Mouse (Mus musculus): ENCODE measurements around the gene St7.

The St7 gene

GRCm38 (mm10) chr6:17721706-17722105, 29.0 kb downstream of the St7 start:
- DNase-seq = no peak

- DNase-seq = peak; percentile 62
These were observed 33.2 kb downstream of the St7 start for GRCm38 (mm10) chr6:17725841-17726460.

- no peak for DNase-seq
These were observed 34.5 kb downstream of the St7 start for GRCm38 (mm10) chr6:17727241-17727640.

- DNase-seq = no peak
These were observed 35.4 kb downstream of the St7 start for GRCm38 (mm10) chr6:17727891-17728790.

- DNase-seq = no peak
These were observed 37.4 kb downstream of the St7 start for GRCm38 (mm10) chr6:17730122-17730521.

GRCm38 (mm10) chr6:17731694-17732093, 39.0 kb downstream of the St7 start:
- DNase-seq = no peak

GRCm38 (mm10) chr6:17733951-17734411, 41.2 kb downstream of the St7 start:
- DNase-seq = no peak

- no peak for DNase-seq
These were observed 44.7 kb downstream of the St7 start for GRCm38 (mm10) chr6:17737262-17737948.

- DNase-seq = no peak
These were observed 47.4 kb downstream of the St7 start for GRCm38 (mm10) chr6:17740128-17740527.

GRCm38 (mm10) chr6:17741639-17742038, 48.9 kb downstream of the St7 start:
- no peak for DNase-seq

GRCm38 (mm10) chr6:17742209-17742608, 49.5 kb downstream of the St7 start:
- DNase-seq = no peak

- no peak for DNase-seq
These were observed 50.6 kb downstream of the St7 start for GRCm38 (mm10) chr6:17743325-17743724.

GRCm38 (mm10) chr6:17747724-17748123, 55.0 kb downstream of the St7 start:
- no peak for DNase-seq

- DNase-seq = peak; percentile 68
These were observed 56.3 kb downstream of the St7 start for GRCm38 (mm10) chr6:17748866-17749582.

- DNase-seq = no peak
These were observed 56.9 kb downstream of the St7 start for GRCm38 (mm10) chr6:17749596-17749995.

GRCm38 (mm10) chr6:17750041-17750660, 57.4 kb downstream of the St7 start:
- DNase-seq = no peak

GRCm38 (mm10) chr6:17750957-17751356, 58.2 kb downstream of the St7 start:
- DNase-seq = no peak

GRCm38 (mm10) chr6:17755902-17756301, 63.2 kb downstream of the St7 start:
- DNase-seq = no peak

- DNase-seq = no peak
These were observed 65.8 kb downstream of the St7 start for GRCm38 (mm10) chr6:17758568-17758967.

- DNase-seq = no peak
These were observed 71.4 kb downstream of the St7 start for GRCm38 (mm10) chr6:17763963-17764659.

GRCm38 (mm10) chr6:17764660-17764998, 71.9 kb downstream of the St7 start:
- DNase-seq = no peak

Data from thymus, postnatal 4 days (tissue).